Mouse (Mus musculus) forebrain, embryonic 14.5 days (tissue): ENCODE data around the gene D430019H16Rik. TPM values are rescaled to one million over a fixed set of nuclear protein-coding genes. Genes with fewer than 3 reads are reported as not detected.

Source experiments
- ATAC-seq: fragments of 200-750 bp; cut with Nextera tagmentation; 2 replicates; pipeline ENCODE4 v1.8.0; 2017; ENCODE audit warnings: mild to moderate bottlenecking, moderate library complexity
- DNase-seq: peaks from one replicate; pipeline ENCODE4 v3.0.0-alpha.2; 2015; ENCODE audit warnings: low spot score
- H3K27ac ChIP-seq: fragments of 300-500 bp; sonication (generic); 2 replicates; pipeline ENCODE4 v1.5.1; 2014; ENCODE audit warnings: low read depth, mild to moderate bottlenecking, control low read depth, low read length, moderate library complexity
- H3K27me3 ChIP-seq: fragments of 300-500 bp; sonication (generic); replicated peaks from 2 replicates; pipeline ENCODE4 v1.6.1; 2014; ENCODE audit warnings: low read length, control low read depth, mixed read lengths; ENCODE audit not compliant: control insufficient read depth, insufficient read depth
- H3K36me3 ChIP-seq: fragments of 300-500 bp; sonication (generic); 2 replicates; pipeline ENCODE4 v1.6.1; 2014; ENCODE audit warnings: low read length, control low read depth; ENCODE audit not compliant: control insufficient read depth, insufficient read depth
- H3K4me1 ChIP-seq: fragments of 300-500 bp; sonication (generic); 2 replicates; pipeline ENCODE4 v1.6.1; 2014; ENCODE audit warnings: antibody characterized with exemption, low read length, control low read depth; ENCODE audit not compliant: control insufficient read depth, insufficient read depth
- H3K4me2 ChIP-seq: fragments of 300-500 bp; sonication (generic); 2 replicates; pipeline ENCODE4 v1.6.1; 2014; ENCODE audit warnings: mild to moderate bottlenecking, control low read depth, low read length
- H3K4me3 ChIP-seq: fragments of 300-500 bp; sonication (generic); 2 replicates; pipeline ENCODE4 v1.5.1; 2014; ENCODE audit warnings: low read depth, low read length, control low read depth
- H3K9ac ChIP-seq: fragments of 300-500 bp; sonication (generic); 2 replicates; pipeline ENCODE4 v1.6.1; 2014; ENCODE audit warnings: mild to moderate bottlenecking, low read length, control low read depth, moderate library complexity
- H3K9me3 ChIP-seq: fragments of 300-500 bp; sonication (generic); replicated peaks from 2 replicates; pipeline ENCODE4 v1.6.1; 2016; ENCODE audit warnings: low read length, control low read depth, mixed read lengths; ENCODE audit not compliant: control insufficient read depth
- WGBS: fragments of 180-500 bp; shearing (Covaris S2); extraction: QIAGEN DNeasy Blood & Tissue Kit; methylation state at CpG from one replicate; pipeline ENCODE4 v1.1.7; 2014; 5-methylcytosine and 5-hydroxymethylcytosine counted together
- polyA plus RNA-seq: library from polyadenylated mRNA; unstranded; fragments of >200 nt; fragmentation: Nextera tagmentation; extraction: Ambion mirVana; gene quantifications from 2 replicates; pipeline ENCODE4 v1.2.1, GENCODE M21; 2014

Gene D430019H16Rik
- polyA plus RNA-seq, 1 experiment from 2014 or later = 19.4 TPM

DNA sequence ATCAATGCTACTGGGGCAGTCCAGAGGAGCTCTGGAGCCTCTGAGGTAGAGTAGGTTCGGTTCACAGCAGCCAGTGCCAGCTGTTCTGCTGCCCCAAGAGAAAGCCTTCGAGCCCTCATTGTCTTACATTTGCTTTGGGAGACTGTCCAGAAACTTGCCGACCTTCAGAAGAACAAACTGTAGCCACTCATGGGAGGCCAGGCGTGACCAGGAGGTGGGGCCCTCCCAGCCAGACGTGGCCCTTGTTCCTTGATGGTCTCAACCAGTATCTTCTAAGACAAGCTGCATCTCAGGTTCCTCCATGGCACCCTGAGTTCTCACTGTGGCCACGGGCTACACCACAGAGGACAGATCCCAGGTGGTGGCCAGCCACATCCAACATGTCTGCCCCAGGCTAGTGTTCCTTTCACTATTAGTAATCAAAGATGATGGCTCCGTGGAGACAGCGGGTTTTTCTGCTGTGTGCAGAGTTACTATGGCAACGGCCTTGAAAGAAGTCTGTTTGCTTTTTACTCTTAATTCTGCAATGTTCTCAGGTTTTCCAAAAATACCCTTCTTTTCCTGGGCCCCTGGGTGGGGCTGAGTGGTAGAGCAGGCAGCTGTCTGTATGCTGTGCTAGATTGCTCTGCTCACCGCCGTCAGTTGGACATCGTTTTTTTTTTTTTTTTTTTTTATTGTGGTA, 21.7 kb downstream of the D430019H16Rik start:
- Histone ChIP-seq H3K27me3 (no peaks in the 10 kb centered on the region), H3K27ac (no peak overlapping the region), H3K36me3 (peaks cover 23% of the 10 kb centered on the region), H3K4me1 (no peaks in the 10 kb centered on the region), H3K4me3 (no peak overlapping the region), H3K9ac (no peak overlapping the region), H3K4me2 (no peak overlapping the region), H3K9me3 (no peaks in the 10 kb centered on the region)
- ATAC-seq (peak; percentile 50; the same call in 1 of the 2 replicates), DNase-seq (peak; percentile 59)
- WGBS = 62% methylated on average over 12 of the region's 12 CpGs

DNA sequence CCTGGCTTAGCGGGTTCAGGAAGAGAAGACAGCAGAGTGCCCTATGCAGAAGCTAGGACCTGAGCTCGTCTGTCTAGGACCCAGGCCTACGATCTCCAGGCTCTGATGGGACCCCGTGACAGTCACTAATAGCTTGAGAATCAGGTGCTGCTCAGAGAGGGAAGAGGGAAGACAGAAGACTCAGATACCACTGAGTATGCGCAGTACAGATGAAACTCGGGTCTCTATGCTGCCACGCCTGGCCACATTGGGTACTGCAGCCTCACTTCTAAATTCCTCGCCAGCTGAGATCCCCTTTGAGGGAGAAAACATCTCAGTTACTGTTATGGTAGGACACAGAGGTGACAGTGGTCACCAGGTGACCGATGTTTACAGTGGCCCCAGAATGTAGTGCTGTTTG, 22.8 kb downstream of the D430019H16Rik start:
- peak; percentile 27; the same call in 1 of the 2 replicates for ATAC-seq
- Histone ChIP-seq H3K4me3 (no peak overlapping the region), H3K4me1 (no peaks in the 10 kb centered on the region), H3K4me2 (no peak overlapping the region), H3K9ac (no peak overlapping the region), H3K9me3 (no peaks in the 10 kb centered on the region), H3K27me3 (no peaks in the 10 kb centered on the region), H3K36me3 (peaks cover 25% of the 10 kb centered on the region), H3K27ac (no peak overlapping the region)
- peak; percentile 49 for DNase-seq
- 50% methylated on average over 9 of the region's 9 CpGs for WGBS

GRCm38 (mm10) chr12:105476993-105477392, 23.3 kb downstream of the D430019H16Rik start:
- H3K36me3 ChIP-seq = peaks cover 25% of the 10 kb centered on the region
- H3K27me3 ChIP-seq = no peaks in the 10 kb centered on the region
- ATAC-seq = no peak
- H3K4me3 ChIP-seq = no peak overlapping the region
- H3K4me1 ChIP-seq = no peaks in the 10 kb centered on the region
- no peak overlapping the region for H3K4me2 ChIP-seq
- H3K9me3 ChIP-seq = no peaks in the 10 kb centered on the region
- H3K9ac ChIP-seq = no peak overlapping the region
- no peak for DNase-seq
- H3K27ac ChIP-seq = no peak overlapping the region
- 69% methylated on average over 9 of the region's 9 CpGs for WGBS

DNA sequence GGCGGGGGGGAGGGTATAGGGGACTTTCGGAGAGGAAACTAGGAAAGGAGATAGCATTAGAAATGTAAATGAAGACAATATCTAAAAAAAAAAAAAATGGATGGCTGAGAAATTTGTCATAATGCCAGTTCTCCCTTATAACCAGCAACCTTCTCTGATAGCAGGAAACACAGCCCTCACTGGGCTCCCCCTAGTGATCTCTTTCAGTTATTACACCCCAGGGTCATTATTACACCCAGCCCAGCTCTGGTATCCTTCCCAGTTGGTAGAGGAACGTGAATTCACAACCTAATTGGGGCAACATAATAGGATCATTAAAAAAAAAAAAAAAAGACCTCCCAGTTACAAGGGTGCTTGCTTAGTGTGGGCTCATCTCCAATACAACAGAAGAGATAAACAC, 29.8 kb downstream of the D430019H16Rik start:
- no peak overlapping the region for H3K27ac ChIP-seq
- no peak overlapping the region for H3K4me3 ChIP-seq
- no peaks in the 10 kb centered on the region for H3K4me1 ChIP-seq
- no peak overlapping the region for H3K9ac ChIP-seq
- no peaks in the 10 kb centered on the region for H3K27me3 ChIP-seq
- DNase-seq (peak; percentile 72), ATAC-seq (0 out of 2 replicates have a peak, but pooled peaks have one; percentile 54)
- 35% methylated on average over 3 of the region's 3 CpGs for WGBS
- H3K36me3 ChIP-seq = peaks cover 14% of the 10 kb centered on the region; the same call in 1 of the 2 replicates
- H3K9me3 ChIP-seq = no peaks in the 10 kb centered on the region
- H3K4me2 ChIP-seq = no peak overlapping the region

DNA sequence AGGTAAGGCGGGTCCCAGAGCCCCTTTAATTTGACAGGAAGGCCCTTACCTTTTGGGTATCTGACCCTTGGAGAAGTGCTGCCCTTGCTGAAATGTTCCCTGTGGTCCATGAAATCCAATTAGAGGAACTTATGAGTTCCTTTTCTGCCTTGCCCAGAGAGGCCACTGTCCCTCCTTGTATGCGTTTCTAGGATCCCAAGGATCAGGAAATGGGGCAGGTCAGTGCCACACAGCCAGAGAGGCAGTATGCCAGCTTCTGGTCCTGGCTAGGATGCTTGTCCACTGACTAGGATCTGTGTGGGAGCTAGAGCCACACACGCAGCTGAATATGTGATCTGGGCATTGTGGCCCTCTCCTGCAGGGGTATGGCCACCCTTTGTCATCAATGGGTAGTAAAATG, 36.6 kb downstream of the D430019H16Rik start:
- no peak overlapping the region for H3K4me2 ChIP-seq

GRCm38 (mm10) chr12:105490794-105491193, 37.1 kb downstream of the D430019H16Rik start:
- Histone ChIP-seq H3K27me3 (no peaks in the 10 kb centered on the region), H3K4me3 (no peak overlapping the region), H3K4me2 (no peak overlapping the region), H3K9me3 (no peaks in the 10 kb centered on the region), H3K9ac (no peak overlapping the region), H3K27ac (no peak overlapping the region), H3K36me3 (peaks cover 48% of the 10 kb centered on the region; the same call in 1 of the 2 replicates), H3K4me1 (no peaks in the 10 kb centered on the region)
- ATAC-seq (no peak), DNase-seq (no peak)
- WGBS = 88% methylated on average over 6 of the region's 6 CpGs

More for the DNA sequence above, 36.6 kb downstream of the D430019H16Rik start:
- Histone ChIP-seq H3K4me1 (no peaks in the 10 kb centered on the region), H3K4me3 (no peak overlapping the region), H3K9me3 (no peaks in the 10 kb centered on the region), H3K27ac (no peak overlapping the region), H3K36me3 (peaks cover 48% of the 10 kb centered on the region; the same call in 1 of the 2 replicates), H3K27me3 (no peaks in the 10 kb centered on the region), H3K9ac (no peak overlapping the region)
- DNase-seq = no peak
- 86% methylated on average over 3 of the region's 3 CpGs for WGBS
- ATAC-seq = no peak

DNA sequence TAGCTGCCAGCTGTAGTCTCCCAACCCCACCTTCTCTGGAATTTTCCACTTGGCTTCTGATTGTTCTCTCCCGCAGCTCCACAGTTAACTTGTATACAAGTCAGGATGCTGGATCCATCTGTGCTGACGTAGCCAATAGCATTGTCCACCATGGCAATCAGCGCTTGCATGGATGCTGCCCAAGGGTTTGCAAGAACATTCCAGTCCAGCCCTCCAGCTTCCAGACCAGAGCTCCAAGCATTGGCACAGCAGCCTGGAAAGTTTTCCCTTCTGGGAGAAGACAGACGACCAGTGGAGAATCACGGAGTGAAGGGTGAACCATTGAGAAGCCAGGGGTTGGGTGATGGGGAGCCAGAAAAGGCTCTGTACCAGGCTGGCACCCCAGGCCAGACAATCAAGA, 41.1 kb downstream of the D430019H16Rik start:
- Histone ChIP-seq H3K27me3 (no peaks in the 10 kb centered on the region), H3K9ac (no peak overlapping the region), H3K36me3 (peaks cover 24% of the 10 kb centered on the region; the same call in 1 of the 2 replicates), H3K27ac (no peak overlapping the region), H3K4me2 (no peak overlapping the region), H3K4me1 (no peaks in the 10 kb centered on the region), H3K4me3 (no peak overlapping the region), H3K9me3 (no peaks in the 10 kb centered on the region)
- DNase-seq (no peak), ATAC-seq (no peak)
- 85% methylated on average over 5 of the region's 5 CpGs for WGBS

DNA sequence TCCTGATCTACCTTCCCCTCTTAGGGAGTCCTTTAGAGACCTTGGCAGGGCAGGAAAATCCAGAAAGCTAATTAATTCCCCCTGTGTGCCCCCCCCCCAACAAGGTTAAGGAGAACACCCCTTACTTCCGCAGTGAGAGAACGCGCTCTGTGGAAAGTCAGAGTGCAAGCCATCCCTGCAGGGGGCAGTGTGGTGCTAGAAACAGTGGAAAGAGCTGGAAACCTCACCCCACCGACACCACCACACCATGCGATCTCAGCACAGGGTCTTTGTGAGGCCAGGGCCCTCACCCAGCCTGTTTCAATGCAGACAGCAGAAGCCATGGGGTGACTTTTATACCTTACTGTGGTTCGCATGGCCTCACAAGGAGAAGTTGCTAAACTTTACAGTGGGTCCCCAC, 44.2 kb downstream of the D430019H16Rik start:
- ATAC-seq (peak; percentile 60), DNase-seq (peak; percentile 79)
- H3K27ac ChIP-seq = no peak overlapping the region
- H3K9me3 ChIP-seq = no peaks in the 10 kb centered on the region
- no peak overlapping the region for H3K4me2 ChIP-seq
- H3K9ac ChIP-seq = no peak overlapping the region
- 0 out of 2 replicates have a peak, but pooled peaks cover 2% of the 10 kb centered on the region for H3K36me3 ChIP-seq
- no peaks in the 10 kb centered on the region for H3K4me1 ChIP-seq
- H3K27me3 ChIP-seq = no peaks in the 10 kb centered on the region
- 17% methylated on average over 6 of the region's 6 CpGs for WGBS
- H3K4me3 ChIP-seq = no peak overlapping the region

- H3K27me3 ChIP-seq = no peaks in the 10 kb centered on the region
- WGBS = 89% methylated on average over 7 of the region's 7 CpGs
These were observed 44.8 kb downstream of the D430019H16Rik start for GRCm38 (mm10) chr12:105498423-105498822.

More at GRCm38 (mm10) chr12:105498423-105498822, 44.8 kb downstream of the D430019H16Rik start:
- Histone ChIP-seq H3K36me3 (no peaks in the 10 kb centered on the region), H3K27ac (no peak overlapping the region), H3K4me1 (no peaks in the 10 kb centered on the region), H3K9ac (no peak overlapping the region), H3K9me3 (no peaks in the 10 kb centered on the region), H3K4me2 (no peak overlapping the region), H3K4me3 (no peak overlapping the region)
- DNase-seq = no peak
- ATAC-seq = no peak
